Mouse (Mus musculus) cerebellum, adult (tissue): ENCODE results near the gene Vmn1r173.
"Not testable (repeated sequence)": the region's sequence is repeated elsewhere in the genome, so short reads cannot be mapped to it uniquely, and the experiment has no call there.

Experiments used
- ATAC-seq: cut with Nextera tagmentation; 2 replicates; pipeline ENCODE4 v1.9.2; 2017; ENCODE audit warnings: mild to moderate bottlenecking, moderate library complexity, mixed read lengths; ENCODE audit not compliant: insufficient number of reproducible peaks, low FRiP score, low TSS enrichment

Vmn1r173 gene

GRCm38 (mm10) chr7:23700403-23700802 is at the start of gene Vmn1r173:
TSS of gene Vmn1r173 (plus strand) at chr7:23700703.
- not testable (repeated sequence) for ATAC-seq

GRCm38 (mm10) chr7:23658016-23658415 is 42.5 kb upstream of the Vmn1r173 start, which contains the start of gene Vmn1r172:
TSS of gene Vmn1r172 (plus strand) at chr7:23658316.
- ATAC-seq = no peak

- not testable (repeated sequence) for ATAC-seq
Measured at GRCm38 (mm10) chr7:23751970-23752369, 51.5 kb downstream of the Vmn1r173 start, which contains the start of gene Vmn1r174. TSS of gene Vmn1r174 (plus strand) at chr7:23752270.
